Mouse (Mus musculus): ENCODE data around the gene Inpp5b.

Gene Inpp5b

GRCm38 (mm10) chr4:124809136-124809883 lies 67.7 kb downstream of the Inpp5b start:
- in situ Hi-C loops (cut with MboI, MseI): no loop called here

- in situ Hi-C loops (cut with MboI, MseI): no loop called here
Observed at GRCm38 (mm10) chr4:124810056-124810455, 68.4 kb downstream of the Inpp5b start.

GRCm38 (mm10) chr4:124811347-124811975 lies 69.8 kb downstream of the Inpp5b start:
- in situ Hi-C loops (cut with MboI, MseI): no loop called here

- in situ Hi-C loops (cut with MboI, MseI): no loop called here
Observed at GRCm38 (mm10) chr4:124815901-124816300, 74.3 kb downstream of the Inpp5b start.

- in situ Hi-C loops (cut with MboI, MseI): no loop called here
Observed at GRCm38 (mm10) chr4:124817803-124818202, 76.2 kb downstream of the Inpp5b start.

GRCm38 (mm10) chr4:124818832-124819231 lies 77.2 kb downstream of the Inpp5b start:
- in situ Hi-C loops (cut with MboI, MseI): no loop called here

- in situ Hi-C loops (cut with MboI, MseI): no loop called here
Observed at GRCm38 (mm10) chr4:124824967-124825366, 83.3 kb downstream of the Inpp5b start.

GRCm38 (mm10) chr4:124825371-124825965 lies 83.8 kb downstream of the Inpp5b start:
- in situ Hi-C loops (cut with MboI, MseI): no loop called here

GRCm38 (mm10) chr4:124829671-124830070 lies 88.0 kb downstream of the Inpp5b start:
- in situ Hi-C loops (cut with MboI, MseI): no loop called here

- in situ Hi-C loops (cut with MboI, MseI): no loop called here
Observed at GRCm38 (mm10) chr4:124832796-124833195, 91.1 kb downstream of the Inpp5b start.

GRCm38 (mm10) chr4:124838035-124838700 lies 96.5 kb downstream of the Inpp5b start:
- in situ Hi-C loops (cut with MboI, MseI): loop anchor here (5.0 kb wide), 1 partner anchor 96 kb away; the partner anchor contains the start of gene Inpp5b

GRCm38 (mm10) chr4:124840998-124841397 lies 99.3 kb downstream of the Inpp5b start:
- in situ Hi-C loops (cut with MboI, MseI): no loop called here

GRCm38 (mm10) chr4:124843493-124843892 lies 101.8 kb downstream of the Inpp5b start:
- in situ Hi-C loops (cut with MboI, MseI): no loop called here

GRCm38 (mm10) chr4:124847573-124847972 lies 105.9 kb downstream of the Inpp5b start:
- in situ Hi-C loops (cut with MboI, MseI): no loop called here

GRCm38 (mm10) chr4:124849631-124850260 lies 108.1 kb downstream of the Inpp5b start:
- in situ Hi-C loops (cut with MboI, MseI): no loop called here

- in situ Hi-C loops (cut with MboI, MseI): no loop called here
Observed at GRCm38 (mm10) chr4:124850261-124850913, 108.7 kb downstream of the Inpp5b start, which contains the start of gene Yrdc. Gene Yrdc, plus strand, starts transcription at chr4:124850679.
